8 mouse cellular contexts compared by ENCODE assay signal in the genomic region with DNA sequence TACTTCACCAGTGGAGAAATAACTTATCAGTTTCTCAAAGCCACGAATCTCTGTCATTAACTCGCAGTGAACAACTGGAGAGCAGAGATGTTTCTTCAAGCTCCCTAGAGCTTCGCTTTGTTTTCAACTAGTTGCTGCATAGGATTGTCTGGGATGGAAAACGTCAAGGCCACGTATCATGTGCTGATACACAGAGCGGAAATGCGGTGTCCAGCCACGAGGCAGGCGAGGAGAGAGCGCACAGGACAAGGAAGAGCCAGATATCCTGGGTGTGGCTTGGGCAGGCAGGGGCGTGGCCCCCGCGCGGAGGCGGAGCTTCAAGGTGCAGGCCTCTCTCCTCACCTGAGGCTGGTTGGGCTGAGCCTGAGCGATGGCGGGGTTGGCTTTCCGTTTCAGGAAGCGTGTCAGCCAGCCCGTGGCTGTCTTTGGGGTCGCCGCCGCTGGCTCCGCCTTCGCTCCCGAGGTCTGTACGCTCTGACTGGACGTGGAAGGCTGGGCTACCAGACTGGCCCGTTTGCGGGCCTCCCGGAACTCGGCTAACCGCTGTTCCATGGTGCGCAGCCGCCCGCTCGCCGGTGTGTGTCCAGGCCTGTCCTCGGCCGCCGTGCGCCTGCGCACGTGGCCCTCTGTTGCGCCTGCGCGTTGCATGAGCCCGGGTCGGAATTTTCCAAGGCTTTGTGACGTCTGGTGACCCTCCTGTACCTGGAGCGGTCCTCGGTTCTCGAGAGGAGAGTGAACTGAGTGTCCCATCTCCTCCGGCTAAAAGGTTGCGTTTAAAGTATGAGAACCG. TPM values are rescaled to one million over a fixed set of nuclear protein-coding genes. Genes with fewer than 3 reads are reported as not detected.
A peak's percentile ranks its signal among the peaks of the same experiment; 100 is the strongest.
DNase-seq lines count a peak whose midpoint lies in the region; ATAC-seq and TF ChIP-seq lines count a peak whose summit lies in the region.

No protein-coding gene starts in this region.

- no peaks in the 10 kb centered on the region for H3K27me3 ChIP-seq in kidney, embryonic 14.5 days (ENCODE audit: control insufficient read depth, insufficient read depth, low read length)
- no peaks in the 10 kb centered on the region for H3K27me3 ChIP-seq in limb, embryonic 15.5 days

- peak overlapping the region; percentile 88 for H3K4me2 ChIP-seq in kidney, embryonic 14.5 days (replicated peaks; ENCODE audit: low read depth, low read length)
- peak overlapping the region; percentile 73 for H3K4me2 ChIP-seq in limb, embryonic 15.5 days

- H3K36me3 ChIP-seq in kidney, embryonic 14.5 days (ENCODE audit: control insufficient read depth, insufficient read depth, low read length) = no peaks in the 10 kb centered on the region
- peaks cover 3% of the 10 kb centered on the region; the same call in 1 of the 2 replicates for H3K36me3 ChIP-seq in limb, embryonic 15.5 days

- peak overlapping the region; percentile 80 for H3K9ac ChIP-seq in kidney, embryonic 14.5 days (ENCODE audit: low read depth, low read length)
- H3K9ac ChIP-seq in limb, embryonic 15.5 days = peak overlapping the region; percentile 58

- TF ChIP-seq POLR2A in bone marrow macrophage, adult 2 months (IDR thresholded peaks at IDR 0.05; ENCODE audit: borderline replicate concordance, low read depth, low read length) = no peak
- peak; percentile 86 for TF ChIP-seq POLR2A in embryonic fibroblast, embryonic 13.5 days (IDR thresholded peaks at IDR 0.05; ENCODE audit: low read depth, low read length)

- peak; percentile 98 for ATAC-seq in kidney, embryonic 14.5 days (ENCODE audit: low FRiP score, low TSS enrichment)
- peak; percentile 98 for ATAC-seq in limb, embryonic 15.5 days (ENCODE audit: insufficient number of reproducible peaks, low FRiP score, low TSS enrichment, low read depth)

- peak overlapping the region; percentile 95 for H3K27ac ChIP-seq in bone marrow macrophage, adult 2 months (ENCODE audit: insufficient read depth, low read depth, low read length)
- peak overlapping the region; percentile 87 for H3K27ac ChIP-seq in embryonic fibroblast, embryonic 13.5 days (ENCODE audit: insufficient read depth, low read length)
- peak overlapping the region; percentile 98 for H3K27ac ChIP-seq in kidney, embryonic 14.5 days (ENCODE audit: low read depth, low read length)
- peak overlapping the region; percentile 97 for H3K27ac ChIP-seq in limb, embryonic 15.5 days

- H3K9me3 ChIP-seq in kidney, embryonic 14.5 days (ENCODE audit: control insufficient read depth, low read length) = no peaks in the 10 kb centered on the region
- H3K9me3 ChIP-seq in limb, embryonic 15.5 days = no peaks in the 10 kb centered on the region

- peaks cover 27% of the 10 kb centered on the region for H3K4me1 ChIP-seq in bone marrow macrophage, adult 2 months (ENCODE audit: control insufficient read depth, insufficient read depth, low read length)
- H3K4me1 ChIP-seq in embryonic fibroblast, embryonic 13.5 days (ENCODE audit: control insufficient read depth, insufficient read depth, low read length) = 0 out of 2 replicates have a peak, but pooled peaks cover 5% of the 10 kb centered on the region
- H3K4me1 ChIP-seq in kidney, embryonic 14.5 days (ENCODE audit: control insufficient read depth, insufficient read depth, low read length) = peaks cover 15% of the 10 kb centered on the region; the same call in 1 of the 2 replicates
- H3K4me1 ChIP-seq in limb, embryonic 15.5 days = peaks cover 22% of the 10 kb centered on the region

- H3K4me3 ChIP-seq in bone marrow macrophage, adult 2 months (ENCODE audit: insufficient read depth, low read length) = peak overlapping the region; percentile 78
- peak overlapping the region; percentile 37 for H3K4me3 ChIP-seq in embryonic fibroblast, embryonic 13.5 days (ENCODE audit: insufficient read depth, low read length)
- H3K4me3 ChIP-seq in kidney, embryonic 14.5 days (ENCODE audit: low read length) = peak overlapping the region; percentile 59
- peak overlapping the region; percentile 63 for H3K4me3 ChIP-seq in limb, embryonic 15.5 days

- no peak for TF ChIP-seq CTCF in bone marrow macrophage, adult 2 months (IDR thresholded peaks at IDR 0.05; ENCODE audit: low read depth, low read length)
- TF ChIP-seq CTCF in embryonic fibroblast, embryonic 13.5 days (IDR thresholded peaks at IDR 0.05; ENCODE audit: borderline replicate concordance, insufficient read depth, low read length) = no peak

- DNase-seq in A20 (ENCODE audit: low read depth, low spot score) = peak; percentile 98
- peak; percentile 93 for DNase-seq in heart, adult 9 months (ENCODE audit: low spot score in 2 of 2)
- peak; percentile 68 to 85 for DNase-seq in monocyte, adult 2 months (ENCODE audit: low read depth in 1 of 2, low spot score in 2 of 2)
- peak; percentile 94 to 95 for DNase-seq in spleen, postnatal 36 days (ENCODE audit: low spot score in 2 of 2)

- 2% methylated on average over 56 of the region's 56 CpGs for WGBS in kidney, embryonic 14.5 days
- WGBS in limb, embryonic 15.5 days = 2% methylated on average over 56 of the region's 56 CpGs

RNA-seq across cellular contexts. Expression of gene Saysd1, which starts 55.6 kb away (rescaled TPM):
- polyA plus RNA-seq in bone marrow macrophage, adult 2 months (2012; ENCODE audit: insufficient read depth, insufficient read length, missing spikeins) = 9.4 and 9.8 TPM in 2 replicates
- polyA plus RNA-seq in embryonic fibroblast, embryonic 13.5 days (2011; ENCODE audit: insufficient read length, low read depth, missing spikeins) = 7.5 and 9.2 TPM in 2 replicates
- polyA plus RNA-seq in kidney, embryonic 14.5 days (2014; fragmentation: Nextera tagmentation; extraction: Ambion mirVana) = 11.2 and 13.7 TPM in 2 replicates
- polyA plus RNA-seq in limb, embryonic 15.5 days (2015; fragmentation: Nextera tagmentation; extraction: Ambion mirVana) = 13.4 and 14.1 TPM in 2 replicates

Comparison
In these comparisons a context has a peak if more than half of its experiments do, and no peak if none do; other contexts are left out.
1. Peak in every context shown above with its lines: DNase-seq, ATAC-seq, H3K4me3 ChIP-seq and H3K27ac ChIP-seq.